Mouse (Mus musculus) forebrain, embryonic 12.5 days (tissue): ENCODE measurements around the gene Elmo3. TPM values are rescaled to one million over a fixed set of nuclear protein-coding genes. Genes with fewer than 3 reads are reported as not detected.

Source experiments
- ATAC-seq: fragments of 200-750 bp; cut with Nextera tagmentation; 2 replicates; pipeline ENCODE4 v1.8.0; 2017; ENCODE audit warnings: moderate TSS enrichment; ENCODE audit not compliant: low FRiP score
- H3K27ac ChIP-seq: fragments of 300-500 bp; sonication (generic); 2 replicates; pipeline ENCODE4 v1.5.1; 2016; ENCODE audit warnings: mild to moderate bottlenecking
- H3K27me3 ChIP-seq: fragments of 300-500 bp; sonication (generic); 2 replicates; pipeline ENCODE4 v1.6.1; 2016; ENCODE audit warnings: mild to moderate bottlenecking
- H3K36me3 ChIP-seq: fragments of 300-500 bp; sonication (generic); replicated peaks from 2 replicates; pipeline ENCODE4 v1.6.1; 2016; ENCODE audit warnings: mild to moderate bottlenecking
- H3K4me1 ChIP-seq: fragments of 300-500 bp; sonication (generic); 2 replicates; pipeline ENCODE4 v1.6.1; 2016
- H3K4me2 ChIP-seq: fragments of 300-500 bp; sonication (generic); 2 replicates; pipeline ENCODE4 v1.6.1; 2016; ENCODE audit warnings: mild to moderate bottlenecking, moderate library complexity
- H3K4me3 ChIP-seq: fragments of 300-500 bp; sonication (generic); replicated peaks from 2 replicates; pipeline ENCODE4 v1.5.1; 2016; ENCODE audit warnings: mild to moderate bottlenecking
- H3K9ac ChIP-seq: fragments of 300-500 bp; sonication (generic); 2 replicates; pipeline ENCODE4 v1.6.1; 2016; ENCODE audit warnings: mild to moderate bottlenecking
- H3K9me3 ChIP-seq: fragments of 300-500 bp; sonication (generic); 2 replicates; pipeline ENCODE4 v1.6.1; 2016
- WGBS: fragments of 180-500 bp; shearing (Covaris S2); methylation state at CpG from one replicate; pipeline ENCODE4 v1.1.7; 2016; 5-methylcytosine and 5-hydroxymethylcytosine counted together
- polyA plus RNA-seq: library from polyadenylated mRNA; unstranded; fragments of >200 nt; fragmentation: Nextera tagmentation; extraction: Ambion mirVana; gene quantifications from 2 replicates; pipeline ENCODE4 v1.2.1, GENCODE M21; 2016

The Elmo3 gene
- polyA plus RNA-seq, 1 experiment from 2014 or later = 1.3 TPM

GRCm38 (mm10) chr8:105326141-105326672, 20.8 kb downstream of the Elmo3 start, which contains the start of the genes Lrrc29 and Tmem208:
Gene Lrrc29, minus strand, starts transcription at chr8:105326278.
Gene Tmem208, plus strand, starts transcription at chr8:105326354.
- Histone ChIP-seq H3K4me1 (peaks cover 20% of the 10 kb centered on the region), H3K27ac (peak within 1 kb of the TSS; percentile 83), H3K36me3 (peaks cover 47% of the 10 kb centered on the region), H3K4me3 (peak within 1 kb of the TSS; percentile 79), H3K9ac (peak within 1 kb of the TSS; percentile 79), H3K4me2 (peak within 1 kb of the TSS; percentile 88), H3K9me3 (no peaks in the 10 kb centered on the region), H3K27me3 (no peaks in the 10 kb centered on the region)
- ATAC-seq = peak; percentile 93
- WGBS = under 1% methylated on average over 36 of the region's 36 CpGs

- H3K4me1 ChIP-seq = peaks cover 20% of the 10 kb centered on the region
- H3K36me3 ChIP-seq = peaks cover 50% of the 10 kb centered on the region
- ATAC-seq = no peak
- H3K9ac ChIP-seq = peak overlapping the region; percentile 79
- H3K4me2 ChIP-seq = peak overlapping the region; percentile 88
- H3K4me3 ChIP-seq = peak overlapping the region; percentile 79
- 51% methylated on average over 6 of the region's 6 CpGs for WGBS
- no peak overlapping the region; the same call in 1 of the 2 replicates for H3K27ac ChIP-seq
- no peaks in the 10 kb centered on the region for H3K27me3 ChIP-seq
- H3K9me3 ChIP-seq = no peaks in the 10 kb centered on the region
Measured at GRCm38 (mm10) chr8:105326968-105327367, 21.6 kb downstream of the Elmo3 start.

- Histone ChIP-seq H3K9ac (no peak overlapping the region), H3K27me3 (no peaks in the 10 kb centered on the region), H3K27ac (no peak overlapping the region), H3K4me1 (peaks cover 14% of the 10 kb centered on the region), H3K4me2 (no peak overlapping the region), H3K36me3 (peaks cover 74% of the 10 kb centered on the region), H3K4me3 (no peak overlapping the region), H3K9me3 (no peaks in the 10 kb centered on the region)
- 91% methylated on average over 12 of the region's 12 CpGs for WGBS
- no peak for ATAC-seq
Measured at GRCm38 (mm10) chr8:105330325-105330724, 24.9 kb downstream of the Elmo3 start.

GRCm38 (mm10) chr8:105331469-105331868, 26.1 kb downstream of the Elmo3 start:
- Histone ChIP-seq H3K4me1 (peaks cover 9% of the 10 kb centered on the region), H3K27ac (no peak overlapping the region), H3K9me3 (no peaks in the 10 kb centered on the region), H3K36me3 (peaks cover 85% of the 10 kb centered on the region), H3K27me3 (no peaks in the 10 kb centered on the region), H3K4me3 (no peak overlapping the region), H3K4me2 (no peak overlapping the region), H3K9ac (no peak overlapping the region)
- ATAC-seq = no peak
- WGBS = 97% methylated on average over 22 of the region's 22 CpGs

- Histone ChIP-seq H3K27ac (no peak overlapping the region), H3K9me3 (no peaks in the 10 kb centered on the region), H3K36me3 (peaks cover 90% of the 10 kb centered on the region), H3K9ac (no peak overlapping the region), H3K4me2 (no peak overlapping the region), H3K4me3 (no peak overlapping the region), H3K4me1 (peaks cover 7% of the 10 kb centered on the region), H3K27me3 (no peaks in the 10 kb centered on the region)
- 94% methylated on average over 9 of the region's 9 CpGs for WGBS
- ATAC-seq = no peak
Measured at GRCm38 (mm10) chr8:105331931-105332330, 26.5 kb downstream of the Elmo3 start.

- Histone ChIP-seq H3K9ac (no peak overlapping the region), H3K36me3 (peaks cover 90% of the 10 kb centered on the region), H3K4me1 (peaks cover under 1% of the 10 kb centered on the region), H3K27me3 (0 out of 2 replicates have a peak, but pooled peaks cover under 1% of the 10 kb centered on the region), H3K9me3 (no peaks in the 10 kb centered on the region), H3K27ac (no peak overlapping the region), H3K4me3 (no peak overlapping the region), H3K4me2 (no peak overlapping the region)
- whole genome bisulfite sequencing = 68% methylated on average over 2 of the region's 2 CpGs
- ATAC-seq = no peak
Measured at GRCm38 (mm10) chr8:105332523-105332922, 27.1 kb downstream of the Elmo3 start.

- Histone ChIP-seq H3K9ac (no peak overlapping the region), H3K4me2 (no peak overlapping the region), H3K27me3 (0 out of 2 replicates have a peak, but pooled peaks cover 4% of the 10 kb centered on the region), H3K36me3 (peaks cover 52% of the 10 kb centered on the region), H3K4me3 (no peak overlapping the region), H3K27ac (no peak overlapping the region), H3K9me3 (no peaks in the 10 kb centered on the region), H3K4me1 (no peaks in the 10 kb centered on the region; the same call in 1 of the 2 replicates)
- ATAC-seq = peak; percentile 37; the same call in 1 of the 2 replicates
- 41% methylated on average over 32 of the region's 32 CpGs for WGBS
Measured at GRCm38 (mm10) chr8:105336373-105337130, 31.2 kb downstream of the Elmo3 start.

GRCm38 (mm10) chr8:105338992-105339391, 33.6 kb downstream of the Elmo3 start:
- WGBS = 74% methylated on average over 4 of the region's 4 CpGs
- H3K27ac ChIP-seq = no peak overlapping the region
- no peak overlapping the region for H3K4me3 ChIP-seq
- no peaks in the 10 kb centered on the region; the same call in 1 of the 2 replicates for H3K4me1 ChIP-seq
- ATAC-seq = no peak
- H3K36me3 ChIP-seq = peaks cover 29% of the 10 kb centered on the region
- H3K27me3 ChIP-seq = 0 out of 2 replicates have a peak, but pooled peaks cover 4% of the 10 kb centered on the region
- no peak overlapping the region for H3K9ac ChIP-seq
- no peaks in the 10 kb centered on the region for H3K9me3 ChIP-seq
- H3K4me2 ChIP-seq = no peak overlapping the region

GRCm38 (mm10) chr8:105339886-105340635, 34.7 kb downstream of the Elmo3 start:
- Histone ChIP-seq H3K4me2 (no peak overlapping the region), H3K4me3 (no peak overlapping the region), H3K27ac (no peak overlapping the region), H3K27me3 (0 out of 2 replicates have a peak, but pooled peaks cover 4% of the 10 kb centered on the region), H3K4me1 (no peaks in the 10 kb centered on the region; the same call in 1 of the 2 replicates), H3K36me3 (peaks cover 18% of the 10 kb centered on the region), H3K9ac (no peak overlapping the region), H3K9me3 (no peaks in the 10 kb centered on the region)
- 86% methylated on average over 6 of the region's 6 CpGs for WGBS
- no peak for ATAC-seq

GRCm38 (mm10) chr8:105341399-105341798, 36.0 kb downstream of the Elmo3 start:
- H3K4me1 ChIP-seq = peaks cover 7% of the 10 kb centered on the region
- H3K36me3 ChIP-seq = peaks cover 5% of the 10 kb centered on the region
- WGBS = 49% methylated on average over 8 of the region's 8 CpGs
- H3K27ac ChIP-seq = no peak overlapping the region
- H3K9ac ChIP-seq = no peak overlapping the region
- H3K4me2 ChIP-seq = no peak overlapping the region
- no peaks in the 10 kb centered on the region for H3K9me3 ChIP-seq
- H3K4me3 ChIP-seq = no peak overlapping the region
- 0 out of 2 replicates have a peak, but pooled peaks cover 5% of the 10 kb centered on the region for H3K27me3 ChIP-seq
- ATAC-seq = no peak

- H3K9ac ChIP-seq = no peak overlapping the region
- H3K4me2 ChIP-seq = no peak overlapping the region
- ATAC-seq = no peak
- H3K27ac ChIP-seq = no peak overlapping the region
- no peak overlapping the region for H3K4me3 ChIP-seq
- no peaks in the 10 kb centered on the region for H3K36me3 ChIP-seq
- H3K27me3 ChIP-seq = peaks cover 8% of the 10 kb centered on the region
- H3K4me1 ChIP-seq = peaks cover 19% of the 10 kb centered on the region
- no peaks in the 10 kb centered on the region for H3K9me3 ChIP-seq
- 70% methylated on average over 4 of the region's 4 CpGs for WGBS
Measured at GRCm38 (mm10) chr8:105342768-105343167, 37.4 kb downstream of the Elmo3 start.
